Mouse (Mus musculus): ENCODE results near the gene Vps36. TPM values are rescaled to one million over a fixed set of nuclear protein-coding genes. Genes with fewer than 3 reads are reported as not detected.

Gene Vps36
- total and polyA plus RNA-seq, 3 experiments, result 21.7 to 27.9 TPM; not detected in 1

DNA sequence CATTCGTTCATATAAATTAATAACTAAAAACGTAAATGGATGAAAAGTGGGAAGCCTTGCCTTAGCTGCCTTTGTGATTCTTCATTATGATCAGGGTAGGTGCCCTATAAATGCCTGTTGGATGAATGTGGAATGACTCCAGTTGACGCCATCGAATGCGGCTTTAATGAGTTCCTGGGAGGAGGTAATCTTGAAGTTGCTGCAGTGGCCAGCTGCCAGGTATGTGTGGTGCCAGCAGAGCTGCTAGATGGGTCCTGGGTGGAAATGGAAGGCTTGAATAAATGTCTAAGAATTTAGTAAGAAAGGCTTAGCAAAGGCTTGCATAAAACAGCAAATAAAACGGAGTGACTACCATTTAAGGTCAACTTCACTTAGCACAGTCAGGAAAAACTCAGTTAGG is 72.2 kb downstream of the Vps36 start:
- H3K9me3 ChIP-seq (replicated peaks; ENCODE audit: insufficient read depth, low read length), result no peaks in the 10 kb centered on the region
- peaks cover 0 to 6% of the 10 kb centered on the region in 2 experiments; a peak in 2 of 4 replicates for H3K4me1 ChIP-seq (ENCODE audit: control insufficient read depth in 1 of 2, insufficient read depth in 2 of 2, low read length in 2 of 2)
- no peak for TF ChIP-seq ZMIZ1 (IDR thresholded peaks at IDR 0.05; ENCODE audit: low read depth, low read length)
- no peak for TF ChIP-seq MXI1 (IDR thresholded peaks at IDR 0.05; ENCODE audit: low read depth, low read length)
- no peak for TF ChIP-seq CTCF (IDR thresholded peaks at IDR 0.05 in 2 of 3, conservative IDR thresholded peaks at IDR 0.05 in 1 of 3; ENCODE audit: control insufficient read depth in 1 of 3, insufficient read depth in 1 of 3, low read depth in 2 of 3, low read length in 3 of 3, poor library complexity in 1 of 3, severe bottlenecking in 1 of 3)
- TF ChIP-seq ZNF384 (IDR thresholded peaks at IDR 0.05; ENCODE audit: low read depth, low read length), result no peak
- no peak for TF ChIP-seq NELFE (IDR thresholded peaks at IDR 0.05; ENCODE audit: low read depth, low read length)
- TF ChIP-seq ZKSCAN1 (IDR thresholded peaks at IDR 0.05; ENCODE audit: low read depth, low read length), result no peak
- H3K27ac ChIP-seq (ENCODE audit: control insufficient read depth, low read depth, low read length), result no peak overlapping the region
- H3K4me3 ChIP-seq (ENCODE audit: control insufficient read depth in 1 of 2, insufficient read depth in 1 of 2, low read depth in 2 of 2, low read length in 2 of 2), result no peak overlapping the region
- H3K27me3 ChIP-seq (ENCODE audit: control insufficient read depth in 1 of 2, insufficient read depth in 2 of 2, low read length in 2 of 2), result no peaks in the 10 kb centered on the region
- H3K79me2 ChIP-seq (ENCODE audit: control insufficient read depth, insufficient read depth, low read length, poor library complexity), result no peaks in the 10 kb centered on the region
- H3K9ac ChIP-seq (ENCODE audit: control insufficient read depth, low read depth, low read length, poor library complexity, severe bottlenecking), result no peak overlapping the region
- no peaks in the 10 kb centered on the region for H3K36me3 ChIP-seq (ENCODE audit: control insufficient read depth in 1 of 2, insufficient read depth in 2 of 2, low read length in 2 of 2)
- DNase-seq (ENCODE audit: low read depth, low spot score), result no peak

- no peak overlapping the region for H3K27ac ChIP-seq (ENCODE audit: control insufficient read depth, low read depth, low read length)
- H3K9ac ChIP-seq (ENCODE audit: control insufficient read depth, low read depth, low read length, poor library complexity, severe bottlenecking), result no peak overlapping the region
- H3K79me2 ChIP-seq (ENCODE audit: control insufficient read depth, insufficient read depth, low read length, poor library complexity), result no peaks in the 10 kb centered on the region
- 0 out of 4 replicates have a peak, but pooled peaks cover 0 to 2% of the 10 kb centered on the region in 2 experiments for H3K27me3 ChIP-seq (ENCODE audit: control insufficient read depth in 1 of 2, insufficient read depth in 2 of 2, low read length in 2 of 2)
- TF ChIP-seq GATA1 (IDR thresholded peaks at IDR 0.05; ENCODE audit: low read depth, low read length) (no peak), ZMIZ1 (IDR thresholded peaks at IDR 0.05; ENCODE audit: low read depth, low read length) (no peak), RCOR1 (IDR thresholded peaks at IDR 0.05; ENCODE audit: low read depth, low read length) (no peak), EP300 (IDR thresholded peaks at IDR 0.05; ENCODE audit: low read depth in 1 of 2, low read length in 2 of 2) (no peak), ZC3H11A (IDR thresholded peaks at IDR 0.05; ENCODE audit: low read depth, low read length) (no peak), NRF1 (IDR thresholded peaks at IDR 0.05; ENCODE audit: insufficient read depth, low read depth, low read length, poor library complexity, severe bottlenecking) (no peak), E2F4 (IDR thresholded peaks at IDR 0.05; ENCODE audit: borderline replicate concordance, low read depth, low read length) (no peak), BHLHE40 (IDR thresholded peaks at IDR 0.05; ENCODE audit: borderline replicate concordance, low read depth, low read length) (no peak), TCF12 (IDR thresholded peaks at IDR 0.05; ENCODE audit: low read depth, low read length) (no peak), MYC (IDR thresholded peaks at IDR 0.05; ENCODE audit: low read depth, low read length) (no peak), SIN3A (IDR thresholded peaks at IDR 0.05; ENCODE audit: low read length) (no peak)
- no peaks in the 10 kb centered on the region for H3K36me3 ChIP-seq (ENCODE audit: control insufficient read depth in 1 of 2, insufficient read depth in 2 of 2, low read length in 2 of 2)
- no peak overlapping the region for H3K4me3 ChIP-seq (ENCODE audit: control insufficient read depth in 1 of 2, insufficient read depth in 1 of 2, low read depth in 2 of 2, low read length in 2 of 2)
- DNase-seq (ENCODE audit: low read depth, low spot score), result no peak
- no peaks in the 10 kb centered on the region for H3K9me3 ChIP-seq (replicated peaks; ENCODE audit: insufficient read depth, low read length)
- peaks cover 0 to 2% of the 10 kb centered on the region in 2 experiments; a peak in 2 of 4 replicates for H3K4me1 ChIP-seq (ENCODE audit: control insufficient read depth in 1 of 2, insufficient read depth in 2 of 2, low read length in 2 of 2)
Measured at GRCm38 (mm10) chr8:22265194-22265593, 72.6 kb downstream of the Vps36 start.

Data from MEL (cell line).